Mouse (Mus musculus) midbrain, embryonic 14.5 days (tissue): ENCODE measurements at regions not wholly inside any gene's neighbourhood (a gene's known extent, or its start where the extent isn't known, plus 50 kb on each side); places are given as distances from the start of the nearest gene placed in this dataset.
"Not testable (repeated sequence)": the region's sequence is repeated elsewhere in the genome, so short reads cannot be mapped to it uniquely, and the experiment has no call there.

ENCODE experiments used
- ATAC-seq: fragments of 200-750 bp; cut with Nextera tagmentation; 2 replicates; pipeline ENCODE4 v1.8.0; 2017; ENCODE audit warnings: moderate number of reproducible peaks, moderate library complexity; ENCODE audit not compliant: low FRiP score, low TSS enrichment
- DNase-seq: peaks from one replicate; pipeline ENCODE4 v3.0.0-alpha.2; 2015
- H3K27ac ChIP-seq: fragments of 300-500 bp; sonication (generic); replicated peaks from 2 replicates; pipeline ENCODE4 v1.5.1; 2014; ENCODE audit warnings: mild to moderate bottlenecking, low read depth, low read length, moderate library complexity
- H3K27me3 ChIP-seq: fragments of 300-500 bp; sonication (generic); 2 replicates; pipeline ENCODE4 v1.6.1; 2014; ENCODE audit warnings: low read length, control low read depth, mixed read lengths; ENCODE audit not compliant: control insufficient read depth, insufficient read depth
- H3K36me3 ChIP-seq: fragments of 300-500 bp; sonication (generic); 2 replicates; pipeline ENCODE4 v1.6.1; 2014; ENCODE audit warnings: low read length, control low read depth; ENCODE audit not compliant: control insufficient read depth, insufficient read depth
- H3K4me1 ChIP-seq: fragments of 300-500 bp; sonication (generic); 2 replicates; pipeline ENCODE4 v1.6.1; 2014; ENCODE audit warnings: mild to moderate bottlenecking, antibody characterized with exemption, low read length, control low read depth; ENCODE audit not compliant: control insufficient read depth, insufficient read depth
- H3K4me2 ChIP-seq: fragments of 300-500 bp; sonication (generic); 2 replicates; pipeline ENCODE4 v1.6.1; 2014; ENCODE audit warnings: mild to moderate bottlenecking, low read length, moderate library complexity
- H3K4me3 ChIP-seq: fragments of 300-500 bp; sonication (generic); replicated peaks from 2 replicates; pipeline ENCODE4 v1.5.1; 2014; ENCODE audit warnings: low read depth, low read length
- H3K9ac ChIP-seq: fragments of 300-500 bp; sonication (generic); replicated peaks from 2 replicates; pipeline ENCODE4 v1.6.1; 2014; ENCODE audit warnings: mild to moderate bottlenecking, low read length, moderate library complexity
- H3K9me3 ChIP-seq: fragments of 300-500 bp; sonication (generic); 2 replicates; pipeline ENCODE4 v1.6.1; 2016; ENCODE audit warnings: low read length, control low read depth, mixed read lengths; ENCODE audit not compliant: control insufficient read depth
- WGBS: fragments of 180-500 bp; shearing (Covaris S2); extraction: QIAGEN DNeasy Blood & Tissue Kit; methylation state at CpG from one replicate; pipeline ENCODE4 v1.1.7; 2014; 5-methylcytosine and 5-hydroxymethylcytosine counted together

DNA sequence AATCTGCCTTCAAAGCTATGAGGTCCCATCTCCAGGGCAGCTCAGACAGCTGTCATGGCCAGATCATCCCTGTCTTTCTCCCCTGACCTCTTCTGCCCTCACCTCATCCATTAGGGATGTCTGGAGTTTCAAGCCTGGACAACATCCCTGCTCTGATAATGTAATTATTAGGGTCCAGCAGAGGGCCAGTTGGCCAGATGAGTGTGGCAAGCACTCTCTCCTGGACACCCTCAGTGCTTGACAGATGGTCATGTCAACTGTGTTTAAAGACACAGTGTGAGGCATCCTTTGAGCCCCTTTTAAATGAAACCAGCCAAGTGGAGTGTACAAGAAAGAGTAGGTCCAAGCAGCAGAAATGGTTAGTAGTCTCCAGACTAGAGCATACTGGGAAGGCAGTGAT, 95.9 kb upstream of the Ttc29 start:
- no peak overlapping the region for H3K9ac ChIP-seq
- ATAC-seq (no peak), DNase-seq (no peak)
- H3K36me3 ChIP-seq: no peaks in the 10 kb centered on the region
- no peak overlapping the region for H3K27ac ChIP-seq
- H3K9me3 ChIP-seq: no peaks in the 10 kb centered on the region
- H3K4me1 ChIP-seq: no peaks in the 10 kb centered on the region
- H3K4me2 ChIP-seq: no peak overlapping the region
- H3K27me3 ChIP-seq: no peaks in the 10 kb centered on the region
- H3K4me3 ChIP-seq: no peak overlapping the region

GRCm38 (mm10) chr8:78118493-78118892, 94.6 kb upstream of the Ttc29 start:
- 93% methylated on average over 9 of the region's 9 CpGs for WGBS
- DNase-seq (no peak), ATAC-seq (no peak)
- no peak overlapping the region for H3K4me3 ChIP-seq
- no peaks in the 10 kb centered on the region for H3K4me1 ChIP-seq
- H3K27me3 ChIP-seq: no peaks in the 10 kb centered on the region
- H3K4me2 ChIP-seq: no peak overlapping the region
- H3K27ac ChIP-seq: no peak overlapping the region
- no peak overlapping the region for H3K9ac ChIP-seq
- no peaks in the 10 kb centered on the region for H3K9me3 ChIP-seq
- H3K36me3 ChIP-seq: no peaks in the 10 kb centered on the region

GRCm38 (mm10) chr8:78119682-78120081, 93.4 kb upstream of the Ttc29 start:
- H3K4me1 ChIP-seq: no peaks in the 10 kb centered on the region
- WGBS: 50% methylated on average over 11 of the region's 11 CpGs
- H3K36me3 ChIP-seq: no peaks in the 10 kb centered on the region
- no peaks in the 10 kb centered on the region for H3K27me3 ChIP-seq
- H3K4me2 ChIP-seq: no peak overlapping the region
- H3K4me3 ChIP-seq: no peak overlapping the region
- peak; percentile 73 for DNase-seq
- H3K9me3 ChIP-seq: no peaks in the 10 kb centered on the region
- ATAC-seq: 0 out of 2 replicates have a peak, but pooled peaks have one; percentile 57
- no peak overlapping the region for H3K9ac ChIP-seq
- no peak overlapping the region; the same call in 1 of the 2 replicates for H3K27ac ChIP-seq

DNA sequence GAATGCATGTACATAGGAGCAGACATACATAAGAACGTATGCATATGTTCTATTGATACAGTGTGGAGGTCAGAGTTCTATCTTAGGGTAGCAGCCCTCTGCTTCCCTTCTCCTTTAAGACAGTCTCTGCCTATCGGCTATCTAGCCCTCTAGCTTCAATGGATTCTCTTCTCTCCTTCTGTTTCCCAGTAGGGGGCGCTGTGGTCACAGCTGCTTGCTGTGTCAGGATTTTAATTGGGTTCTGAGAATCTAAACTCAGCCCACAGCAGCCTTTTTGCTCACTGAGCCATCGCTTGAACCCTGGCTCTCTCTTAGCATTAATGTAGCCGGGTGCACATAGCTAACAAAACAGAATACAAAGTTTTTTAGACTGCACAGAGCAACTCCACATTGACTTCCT, 88.8 kb upstream of the Ttc29 start:
- no peaks in the 10 kb centered on the region for H3K36me3 ChIP-seq
- peaks cover 4% of the 10 kb centered on the region; the same call in 1 of the 2 replicates for H3K4me1 ChIP-seq
- 55% methylated on average over 5 of the region's 5 CpGs for WGBS
- H3K4me3 ChIP-seq: no peak overlapping the region
- H3K4me2 ChIP-seq: no peak overlapping the region
- H3K27ac ChIP-seq: no peak overlapping the region
- DNase-seq: no peak
- no peak overlapping the region for H3K9ac ChIP-seq
- H3K9me3 ChIP-seq: no peaks in the 10 kb centered on the region
- H3K27me3 ChIP-seq: no peaks in the 10 kb centered on the region
- ATAC-seq: no peak

- Histone ChIP-seq H3K9me3 (no peaks in the 10 kb centered on the region), H3K27me3 (no peaks in the 10 kb centered on the region), H3K4me3 (no peak overlapping the region), H3K4me2 (no peak overlapping the region), H3K27ac (no peak overlapping the region), H3K9ac (no peak overlapping the region), H3K4me1 (peaks cover 9% of the 10 kb centered on the region; the same call in 1 of the 2 replicates), H3K36me3 (no peaks in the 10 kb centered on the region)
- ATAC-seq: peak; percentile 24; the same call in 1 of the 2 replicates
- DNase-seq: peak; percentile 46
- WGBS: 15% methylated on average over 2 of the region's 2 CpGs
These were observed 85.2 kb upstream of the Ttc29 start for GRCm38 (mm10) chr8:78127852-78128251.

DNA sequence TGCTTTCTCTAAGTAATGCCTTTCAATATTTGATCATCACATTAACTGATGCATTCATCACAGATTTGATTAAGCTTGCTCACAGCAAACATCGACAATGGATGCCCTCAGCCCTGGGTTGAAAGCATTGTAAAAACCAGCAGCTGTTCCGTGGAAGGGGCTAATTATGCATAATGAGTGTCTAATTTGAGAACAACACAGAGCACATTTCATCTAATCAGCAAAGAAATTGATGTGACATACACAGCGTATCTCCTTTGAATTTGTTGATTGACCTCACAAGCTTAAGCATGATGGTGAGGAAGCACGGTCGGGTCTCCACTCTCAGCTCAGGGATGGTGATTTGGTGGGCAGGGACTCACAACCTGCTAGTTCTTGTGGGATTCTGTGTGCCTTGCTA, 84.0 kb upstream of the Ttc29 start:
- H3K4me3 ChIP-seq: no peak overlapping the region
- DNase-seq (peak; percentile 57), ATAC-seq (peak; percentile 40; the same call in 1 of the 2 replicates)
- no peaks in the 10 kb centered on the region for H3K36me3 ChIP-seq
- H3K4me1 ChIP-seq: peaks cover 9% of the 10 kb centered on the region; the same call in 1 of the 2 replicates
- H3K4me2 ChIP-seq: no peak overlapping the region
- H3K27ac ChIP-seq: no peak overlapping the region
- 18% methylated on average over 5 of the region's 5 CpGs for WGBS
- H3K9me3 ChIP-seq: no peaks in the 10 kb centered on the region
- H3K27me3 ChIP-seq: no peaks in the 10 kb centered on the region
- no peak overlapping the region for H3K9ac ChIP-seq

DNA sequence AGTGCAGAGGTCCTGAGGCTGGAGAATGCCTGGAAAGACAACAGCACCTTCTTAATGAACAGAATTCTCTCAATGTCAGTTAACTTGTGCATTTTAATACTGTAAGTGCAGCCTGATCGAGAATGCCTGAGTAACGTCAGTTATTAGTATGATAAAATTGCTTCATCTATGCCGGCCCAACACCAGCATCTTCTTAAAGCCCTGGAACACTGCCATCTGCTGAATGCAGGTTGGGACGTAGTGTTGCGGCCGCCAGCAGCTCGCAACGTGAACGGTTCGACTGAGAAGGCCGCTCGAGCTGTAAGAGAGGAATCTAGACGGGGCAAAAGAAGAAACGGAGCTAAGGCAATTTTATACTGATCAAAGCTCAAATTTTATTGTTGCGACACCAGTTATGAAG, 73.6 kb upstream of the Ttc29 start:
- DNase-seq: peak; percentile 38
- H3K27ac ChIP-seq, H3K4me2 ChIP-seq, H3K4me3 ChIP-seq, H3K36me3 ChIP-seq, ATAC-seq, H3K4me1 ChIP-seq, H3K9me3 ChIP-seq, H3K27me3 ChIP-seq, H3K9ac ChIP-seq: not testable (repeated sequence)
- WGBS: 50% methylated on average over 12 of the region's 15 CpGs

GRCm38 (mm10) chr8:78147170-78147569, 65.9 kb upstream of the Ttc29 start:
- H3K4me3 ChIP-seq: no peak overlapping the region
- no peaks in the 10 kb centered on the region for H3K9me3 ChIP-seq
- no peak overlapping the region for H3K4me2 ChIP-seq
- ATAC-seq: no peak
- H3K27ac ChIP-seq: no peak overlapping the region
- no peaks in the 10 kb centered on the region for H3K36me3 ChIP-seq
- WGBS: 64% methylated on average over 6 of the region's 6 CpGs
- H3K27me3 ChIP-seq: no peaks in the 10 kb centered on the region
- no peak overlapping the region for H3K9ac ChIP-seq
- no peak for DNase-seq
- no peaks in the 10 kb centered on the region for H3K4me1 ChIP-seq

- Histone ChIP-seq H3K4me2 (no peak overlapping the region), H3K9ac (no peak overlapping the region), H3K27ac (no peak overlapping the region), H3K36me3 (no peaks in the 10 kb centered on the region), H3K27me3 (no peaks in the 10 kb centered on the region), H3K4me3 (no peak overlapping the region), H3K9me3 (no peaks in the 10 kb centered on the region), H3K4me1 (0 out of 2 replicates have a peak, but pooled peaks cover 4% of the 10 kb centered on the region)
- no peak for DNase-seq
- 96% methylated on average over 2 of the region's 2 CpGs for WGBS
- ATAC-seq: no peak
These were observed 65.1 kb upstream of the Ttc29 start for GRCm38 (mm10) chr8:78148006-78148405.
